Mouse (Mus musculus): Measurements from ENCODE around the gene Ace3.

The Ace3 gene

GRCm38 (mm10) chr11:106044349-106044748 is 49.9 kb downstream of the Ace3 start:
- DNase-seq (ENCODE audit: low read depth, low spot score), result no peak

GRCm38 (mm10) chr11:106045256-106045655 is 50.8 kb downstream of the Ace3 start:
- DNase-seq (ENCODE audit: low read depth, low spot score), result no peak

DNA sequence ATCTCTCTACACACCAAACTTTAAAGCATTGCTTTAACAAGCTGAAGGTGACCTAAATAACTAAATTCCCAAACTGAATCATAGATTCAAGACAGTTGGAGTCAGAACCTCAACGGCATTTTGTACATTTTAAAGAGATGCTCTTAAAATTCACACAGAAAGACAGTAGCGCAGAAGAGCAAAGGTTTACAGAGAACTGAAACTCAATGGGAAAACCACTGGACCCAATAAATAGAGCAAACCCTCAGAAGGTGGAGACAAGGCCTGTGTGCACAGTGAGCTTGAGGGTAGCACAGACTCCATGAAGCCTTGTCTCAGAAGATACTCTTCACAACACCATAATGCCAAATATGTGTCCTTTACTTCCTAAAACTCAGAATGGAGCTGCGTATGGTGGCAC is 51.3 kb downstream of the Ace3 start:
- no peak for DNase-seq (ENCODE audit: low read depth, low spot score)

DNA sequence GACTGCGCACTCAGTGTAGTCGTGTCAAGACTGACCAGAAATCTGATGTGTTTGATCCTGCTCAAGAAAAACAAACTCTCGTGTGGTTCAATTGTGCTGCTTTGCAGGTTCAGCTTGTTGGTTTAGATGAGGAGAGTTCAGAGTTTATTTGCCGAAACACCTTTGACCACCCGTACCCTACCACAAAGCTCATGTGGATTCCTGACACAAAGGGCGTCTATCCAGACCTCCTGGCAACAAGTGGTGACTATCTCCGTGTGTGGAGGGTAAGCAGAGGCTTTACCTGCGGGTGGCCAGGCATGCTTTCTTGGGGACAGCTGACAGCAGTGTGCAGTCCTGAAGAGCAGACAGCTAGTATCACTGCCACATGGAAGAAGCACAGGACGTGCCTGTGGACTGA is 52.1 kb downstream of the Ace3 start:
- DNase-seq (ENCODE audit: low read depth, low spot score), result no peak

DNA sequence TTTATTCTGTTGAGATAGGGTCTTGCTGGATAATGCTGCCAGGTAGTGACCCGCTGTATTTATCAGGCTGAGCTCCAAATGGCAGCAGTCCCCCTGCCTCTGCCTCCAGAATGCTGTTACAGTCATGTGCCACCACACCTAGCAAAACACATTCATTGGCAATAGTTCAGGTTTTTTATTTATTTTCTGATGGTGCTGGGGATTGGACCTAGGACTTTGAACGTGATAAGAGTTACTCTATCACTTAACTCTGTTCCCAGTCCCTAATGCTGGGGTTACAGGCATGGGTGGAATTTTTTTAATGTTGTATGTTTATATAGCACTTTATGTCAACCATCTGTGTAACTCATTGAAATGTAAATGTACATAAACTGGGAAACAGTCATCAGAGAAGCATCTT is 59.4 kb downstream of the Ace3 start:
- DNase-seq (ENCODE audit: low read depth, low spot score), result no peak

DNA sequence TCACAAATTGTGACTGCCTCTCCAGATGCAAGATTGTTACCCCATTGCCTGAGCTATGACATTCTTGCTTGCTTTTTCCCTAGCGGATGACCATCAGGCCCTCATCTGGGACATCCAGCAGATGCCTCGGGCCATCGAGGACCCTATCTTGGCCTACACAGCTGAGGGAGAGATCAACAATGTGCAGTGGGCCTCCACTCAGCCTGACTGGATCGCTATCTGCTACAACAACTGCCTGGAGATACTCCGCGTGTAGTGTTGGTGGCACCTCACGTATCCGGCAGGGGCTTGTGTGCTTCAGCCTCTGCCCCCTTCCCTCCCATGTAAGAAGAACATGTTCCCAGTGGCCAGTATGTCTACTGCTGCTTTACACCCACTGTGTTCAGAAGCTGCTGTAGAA is 60.1 kb downstream of the Ace3 start:
- no peak for DNase-seq (ENCODE audit: low read depth, low spot score)
